Mouse (Mus musculus) lung, embryonic 16.5 days (tissue): ENCODE measurements around the gene Ccnyl1. TPM values are rescaled to one million over a fixed set of nuclear protein-coding genes. Genes with fewer than 3 reads are reported as not detected.

Experiments used
- ATAC-seq: fragments of 200-750 bp; cut with Nextera tagmentation; 2 replicates; pipeline ENCODE4 v1.8.0; 2017; ENCODE audit warnings: low read depth, mild to moderate bottlenecking, moderate library complexity
- H3K27ac ChIP-seq: fragments of 300-500 bp; sonication (generic); 2 replicates; pipeline ENCODE4 v1.5.1; 2014; ENCODE audit warnings: mild to moderate bottlenecking, control low read depth, low read length
- H3K27me3 ChIP-seq: fragments of 300-500 bp; sonication (generic); 2 replicates; pipeline ENCODE4 v1.6.1; 2014; ENCODE audit warnings: low read depth, low read length, mixed read lengths; ENCODE audit not compliant: control insufficient read depth, insufficient read depth
- H3K36me3 ChIP-seq: fragments of 300-500 bp; sonication (generic); 2 replicates; pipeline ENCODE4 v1.6.1; 2014; ENCODE audit warnings: low read length; ENCODE audit not compliant: control insufficient read depth, insufficient read depth
- H3K4me1 ChIP-seq: fragments of 300-500 bp; sonication (generic); replicated peaks from 2 replicates; pipeline ENCODE4 v1.6.1; 2014; ENCODE audit warnings: low read length, mixed read lengths; ENCODE audit not compliant: control insufficient read depth, insufficient read depth
- H3K4me2 ChIP-seq: fragments of 300-500 bp; sonication (generic); 2 replicates; pipeline ENCODE4 v1.6.1; 2014; ENCODE audit warnings: low read depth, low read length, control low read depth
- H3K4me3 ChIP-seq: fragments of 300-500 bp; sonication (generic); 2 replicates; pipeline ENCODE4 v1.5.1; 2014; ENCODE audit warnings: mild to moderate bottlenecking, low read length, control low read depth
- H3K9ac ChIP-seq: fragments of 300-500 bp; sonication (generic); 2 replicates; pipeline ENCODE4 v1.6.1; 2014; ENCODE audit warnings: low read length, control low read depth
- H3K9me3 ChIP-seq: fragments of 300-500 bp; sonication (generic); 2 replicates; pipeline ENCODE4 v1.6.1; 2016; ENCODE audit warnings: low read length; ENCODE audit not compliant: control insufficient read depth
- WGBS: fragments of 180-500 bp; shearing (Covaris S2); extraction: QIAGEN DNeasy Blood & Tissue Kit; methylation state at CpG from one replicate; pipeline ENCODE4 v1.1.7; 2014; 5-methylcytosine and 5-hydroxymethylcytosine counted together
- polyA plus RNA-seq: library from polyadenylated mRNA; unstranded; fragments of >200 nt; fragmentation: Nextera tagmentation; extraction: Ambion mirVana; gene quantifications from 2 replicates; pipeline ENCODE4 v1.2.1, GENCODE M21; 2015

Gene Ccnyl1
- polyA plus RNA-seq, 1 experiment from 2014 or later, result 3.8 TPM

- Histone ChIP-seq H3K27ac (no peak overlapping the region), H3K4me2 (peak overlapping the region; percentile 93), H3K36me3 (no peaks in the 10 kb centered on the region), H3K9me3 (no peaks in the 10 kb centered on the region), H3K4me3 (peak overlapping the region; percentile 62), H3K27me3 (peaks cover 29% of the 10 kb centered on the region), H3K9ac (peak overlapping the region; percentile 62), H3K4me1 (peaks cover 34% of the 10 kb centered on the region)
- WGBS, result 34% methylated on average over 58 of the region's 58 CpGs
- ATAC-seq, result no peak
Measured at GRCm38 (mm10) chr1:64734771-64735750, 44.8 kb downstream of the Ccnyl1 start.

DNA sequence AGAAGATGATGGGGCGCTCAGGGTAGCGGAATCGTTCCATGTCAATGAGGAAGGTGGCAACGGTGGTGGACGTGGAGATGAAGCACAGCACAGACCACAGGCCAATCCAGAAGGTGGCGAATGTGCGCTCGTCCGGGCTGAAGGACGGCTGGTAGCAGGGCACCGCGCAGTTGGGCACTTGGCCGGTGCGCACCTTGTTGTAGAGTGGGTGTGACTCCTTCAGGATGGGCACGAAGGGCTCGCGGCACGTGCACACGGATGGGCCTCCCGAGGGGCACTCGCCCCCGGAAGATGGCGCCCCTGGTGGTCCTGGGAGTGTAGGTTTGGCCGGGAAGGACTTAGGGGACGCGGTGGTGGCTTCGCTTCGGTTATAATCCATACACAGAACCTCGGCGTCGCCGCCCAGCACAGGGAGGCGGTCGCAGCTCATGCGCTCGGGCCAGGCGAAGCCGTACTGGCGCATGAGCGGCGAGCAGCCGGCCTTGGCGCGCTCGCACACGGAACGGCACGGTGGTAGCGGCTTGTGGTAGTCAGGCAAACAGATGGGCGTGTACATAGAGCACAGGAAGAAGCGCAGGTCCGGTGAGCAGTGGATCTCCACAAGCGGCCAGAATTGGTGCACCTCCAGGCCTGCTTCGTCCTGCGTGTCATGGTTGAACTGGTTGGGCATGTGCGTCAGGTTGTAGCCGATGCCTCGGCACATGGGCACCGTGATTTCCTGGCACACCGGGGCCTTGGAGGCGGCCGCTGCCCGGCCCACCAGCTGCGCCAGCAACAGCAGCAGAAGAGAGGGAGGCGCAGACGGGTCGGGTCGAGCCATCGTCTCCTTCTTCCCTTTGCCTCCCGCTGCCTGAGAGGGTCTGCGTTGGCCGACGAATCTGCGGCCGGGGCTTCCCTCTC is 45.8 kb downstream of the Ccnyl1 start:
- H3K4me2 ChIP-seq, result peak overlapping the region; percentile 93
- no peak for ATAC-seq
- peaks cover 29% of the 10 kb centered on the region for H3K27me3 ChIP-seq
- WGBS, result 7% methylated on average over 74 of the region's 75 CpGs
- H3K4me1 ChIP-seq, result peaks cover 34% of the 10 kb centered on the region
- H3K4me3 ChIP-seq, result peak overlapping the region; percentile 62
- no peaks in the 10 kb centered on the region for H3K36me3 ChIP-seq
- H3K9me3 ChIP-seq, result no peaks in the 10 kb centered on the region
- H3K27ac ChIP-seq, result peak overlapping the region; percentile 85
- H3K9ac ChIP-seq, result peak overlapping the region; percentile 72

DNA sequence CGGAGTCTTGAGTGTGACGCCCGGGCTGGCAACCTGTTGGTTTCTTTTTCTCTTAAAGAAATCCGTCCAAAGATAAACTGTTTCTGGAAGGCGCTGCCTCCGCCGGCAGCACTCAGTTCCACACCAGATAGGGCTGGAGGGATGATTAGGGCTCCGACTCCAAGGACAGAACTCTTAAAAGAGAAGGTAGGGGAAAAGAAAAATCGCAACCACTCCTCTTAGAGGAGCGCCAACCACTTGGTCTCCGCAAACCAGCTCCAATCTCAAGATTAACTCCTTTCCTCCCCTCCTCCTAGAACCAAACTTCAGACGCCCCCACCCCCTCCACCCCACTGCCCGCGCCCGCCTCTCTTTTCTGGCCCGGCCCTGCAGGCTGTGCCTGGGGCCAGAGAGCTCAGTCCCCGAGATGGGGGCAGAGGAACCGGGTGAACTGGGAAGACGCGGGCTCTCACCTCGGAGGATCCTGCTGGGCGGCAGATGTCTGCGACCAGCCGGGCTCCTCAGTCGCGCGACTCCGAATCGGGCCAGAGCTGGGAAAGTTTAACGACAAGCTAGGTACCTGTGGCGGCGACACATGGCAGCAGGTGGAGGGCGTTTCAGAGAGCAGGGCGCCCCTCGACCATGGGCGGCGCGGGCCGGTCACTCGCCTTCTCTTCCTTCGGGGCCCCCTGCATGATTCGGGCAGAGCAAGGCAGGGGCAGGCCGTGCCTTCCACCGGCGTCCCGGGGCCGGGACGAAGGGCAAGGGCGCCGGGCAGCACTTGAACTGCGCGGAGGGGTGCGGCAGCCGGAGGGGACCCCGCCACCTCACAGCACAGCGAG is 46.6 kb downstream of the Ccnyl1 start:
- H3K4me1 ChIP-seq, result peaks cover 34% of the 10 kb centered on the region

GRCm38 (mm10) chr1:64737502-64738179 is 47.4 kb downstream of the Ccnyl1 start, which contains the start of gene Fzd5:
Fzd5 (minus strand) TSS chr1:64737751.
- H3K9me3 ChIP-seq, result no peaks in the 10 kb centered on the region
- 1% methylated on average over 29 of the region's 73 CpGs for WGBS
- peak within 1 kb of the TSS; percentile 85 for H3K27ac ChIP-seq
- H3K9ac ChIP-seq, result peak within 1 kb of the TSS; percentile 72
- peak; percentile 96 for ATAC-seq
- H3K4me1 ChIP-seq, result peaks cover 32% of the 10 kb centered on the region
- H3K27me3 ChIP-seq, result peaks cover 29% of the 10 kb centered on the region
- H3K4me3 ChIP-seq, result peak within 1 kb of the TSS; percentile 62
- H3K36me3 ChIP-seq, result no peaks in the 10 kb centered on the region
- peak within 1 kb of the TSS; percentile 93 for H3K4me2 ChIP-seq

More for the DNA sequence above, 46.6 kb downstream of the Ccnyl1 start:
- Histone ChIP-seq H3K9me3 (no peaks in the 10 kb centered on the region), H3K9ac (peak overlapping the region; percentile 72), H3K36me3 (no peaks in the 10 kb centered on the region), H3K27me3 (peaks cover 29% of the 10 kb centered on the region), H3K27ac (peak overlapping the region; percentile 85), H3K4me3 (peak overlapping the region; percentile 62), H3K4me2 (peak overlapping the region; percentile 93)
- peak; percentile 3; the same call in 1 of the 2 replicates for ATAC-seq
- WGBS, result under 1% methylated on average over 42 of the region's 56 CpGs

DNA sequence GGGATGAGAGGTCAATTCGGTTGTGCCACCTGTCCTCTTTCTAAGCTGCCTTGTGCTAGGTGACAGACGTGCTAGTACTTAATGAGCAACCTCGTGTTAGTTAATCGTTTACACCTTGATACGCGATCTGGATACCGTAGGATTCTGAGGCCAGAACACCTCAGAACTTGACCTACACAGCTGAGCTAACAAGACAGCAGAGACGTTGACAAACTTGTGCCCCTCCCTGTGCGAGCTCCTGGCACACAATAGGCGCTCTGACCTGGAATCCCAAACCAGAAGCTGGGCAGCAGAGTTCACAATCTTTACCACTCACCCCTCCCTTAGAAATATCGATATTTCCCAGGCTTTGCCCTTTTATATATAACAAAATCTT is 47.9 kb downstream of the Ccnyl1 start:
- Histone ChIP-seq H3K9me3 (no peaks in the 10 kb centered on the region), H3K4me3 (peak overlapping the region; percentile 38), H3K36me3 (no peaks in the 10 kb centered on the region), H3K9ac (peak overlapping the region; percentile 65), H3K27ac (peak overlapping the region; percentile 83), H3K4me1 (peaks cover 29% of the 10 kb centered on the region), H3K27me3 (peaks cover 28% of the 10 kb centered on the region), H3K4me2 (peak overlapping the region; percentile 58)
- 0% methylated on average over 11 of the region's 11 CpGs for WGBS
- ATAC-seq, result peak; percentile 1; the same call in 1 of the 2 replicates

DNA sequence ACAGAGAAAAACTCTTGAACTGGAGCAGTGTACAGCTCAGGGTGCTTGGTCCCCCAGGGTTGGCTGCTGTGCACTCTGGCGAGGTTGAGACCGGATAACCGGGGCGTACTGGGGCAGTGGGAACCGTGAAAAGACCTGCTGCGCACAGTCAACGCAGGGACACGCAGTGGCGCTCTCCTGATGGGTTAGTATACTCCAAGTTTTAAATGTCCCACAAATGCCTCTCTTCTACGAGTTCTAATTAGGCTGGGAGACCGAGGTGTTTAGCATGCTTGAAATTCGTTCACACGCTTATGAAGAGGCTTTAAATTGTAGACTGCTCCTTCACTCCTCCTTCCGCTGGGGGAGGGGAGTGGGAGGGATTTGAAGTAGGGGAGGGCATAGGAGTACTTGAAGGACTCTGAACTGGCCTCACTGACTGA is 48.4 kb downstream of the Ccnyl1 start:
- WGBS, result under 1% methylated on average over 14 of the region's 14 CpGs
- peak overlapping the region; percentile 65 for H3K9ac ChIP-seq
- peak overlapping the region; percentile 83 for H3K27ac ChIP-seq
- ATAC-seq, result no peak
- H3K9me3 ChIP-seq, result no peaks in the 10 kb centered on the region
- no peaks in the 10 kb centered on the region for H3K36me3 ChIP-seq
- H3K4me2 ChIP-seq, result peak overlapping the region; percentile 58
- H3K4me3 ChIP-seq, result peak overlapping the region; percentile 38
- peaks cover 27% of the 10 kb centered on the region for H3K4me1 ChIP-seq
- H3K27me3 ChIP-seq, result peaks cover 24% of the 10 kb centered on the region

- ATAC-seq, result no peak
- peaks cover 7% of the 10 kb centered on the region for H3K4me1 ChIP-seq
- H3K9ac ChIP-seq, result no peak overlapping the region
- no peak overlapping the region for H3K4me3 ChIP-seq
- H3K36me3 ChIP-seq, result no peaks in the 10 kb centered on the region
- H3K4me2 ChIP-seq, result no peak overlapping the region
- peaks cover 3% of the 10 kb centered on the region; the same call in 1 of the 2 replicates for H3K27me3 ChIP-seq
- no peaks in the 10 kb centered on the region for H3K9me3 ChIP-seq
- 74% methylated on average over 18 of the region's 18 CpGs for WGBS
- H3K27ac ChIP-seq, result no peak overlapping the region
Measured at GRCm38 (mm10) chr1:64742741-64743408, 52.6 kb downstream of the Ccnyl1 start.

DNA sequence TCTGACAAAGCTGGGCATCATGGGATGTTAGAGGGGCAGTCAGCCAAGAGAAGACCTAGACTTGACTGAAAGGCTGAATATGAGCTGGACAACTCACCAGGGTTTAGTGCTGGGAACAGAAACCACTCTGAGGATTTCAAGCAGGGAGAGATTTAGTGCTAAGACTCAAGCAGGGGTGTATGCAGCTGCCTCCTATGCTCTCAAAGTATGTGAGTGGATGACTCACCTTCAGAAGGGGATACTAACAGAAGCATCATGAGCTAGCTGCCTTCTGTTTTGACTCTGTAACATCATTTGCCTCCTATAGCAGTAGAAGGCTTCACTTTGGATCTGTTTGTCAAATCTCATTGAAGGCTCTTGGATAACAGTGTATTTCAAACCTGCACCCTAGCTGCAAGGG is 54.4 kb downstream of the Ccnyl1 start:
- no peak for ATAC-seq
- H3K4me2 ChIP-seq, result no peak overlapping the region
- no peaks in the 10 kb centered on the region for H3K4me1 ChIP-seq
- H3K27me3 ChIP-seq, result no peaks in the 10 kb centered on the region
- H3K27ac ChIP-seq, result no peak overlapping the region
- H3K9ac ChIP-seq, result no peak overlapping the region
- no peaks in the 10 kb centered on the region for H3K36me3 ChIP-seq
- H3K4me3 ChIP-seq, result no peak overlapping the region
- no peaks in the 10 kb centered on the region for H3K9me3 ChIP-seq
